12 mouse cellular contexts compared by ENCODE assay signal in the genomic region with DNA sequence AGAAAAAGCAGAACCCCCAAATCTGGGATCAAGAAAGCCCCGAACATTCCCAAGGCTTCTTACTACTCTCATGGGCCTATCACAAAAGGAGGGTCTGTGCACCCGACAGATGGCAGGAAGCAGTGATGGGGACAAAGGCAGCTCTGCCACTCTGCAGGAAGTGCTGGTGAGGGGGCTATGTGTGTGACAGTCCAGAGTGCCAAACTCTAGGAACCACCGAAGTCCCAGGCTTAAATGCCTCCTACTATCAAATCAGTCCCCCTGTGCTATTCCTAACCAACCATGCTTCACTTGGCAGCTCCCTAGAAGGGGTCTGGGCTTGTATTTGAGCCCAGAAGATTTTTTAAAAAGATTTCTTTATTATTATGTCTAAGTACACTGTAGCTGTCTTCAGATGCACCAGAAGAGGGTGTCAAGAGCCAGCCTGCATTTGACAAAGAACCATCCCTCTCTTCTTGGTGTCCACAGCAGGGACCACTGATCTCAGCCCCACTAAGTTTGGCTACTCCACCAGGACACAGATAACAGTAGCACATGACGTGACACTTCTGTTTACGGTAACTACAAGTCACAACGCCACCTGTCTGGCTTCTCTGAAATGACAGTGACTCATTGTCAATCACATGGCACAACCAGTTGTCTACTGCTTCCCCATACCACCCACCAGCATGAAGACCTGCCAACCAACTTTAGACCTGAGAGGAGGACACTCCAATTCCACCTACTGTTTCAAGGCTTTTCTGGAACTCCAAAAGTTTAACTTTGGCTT. TPM values are rescaled to one million over a fixed set of nuclear protein-coding genes. Genes with fewer than 3 reads are reported as not detected.
DNase-seq lines count a peak whose midpoint lies in the region; ATAC-seq and TF ChIP-seq lines count a peak whose summit lies in the region.
"Had no signal": no experiment of that assay in that cellular context is flagged by ENCODE, and none has a peak within 500 bp of the region (broad histone marks: within the 10 kb centered on the region; RNA-seq: fewer than 3 reads in every experiment).

No protein-coding gene starts in this region.

- no peaks in the 10 kb centered on the region for H3K4me1 ChIP-seq in liver, postnatal 0 days (ENCODE audit: insufficient read depth)
- H3K4me1 ChIP-seq in ES-Bruce4 (ENCODE audit: control insufficient read depth, insufficient read depth, low read length): no peaks in the 10 kb centered on the region
- no peaks in the 10 kb centered on the region for H3K4me1 ChIP-seq in cortical plate, adult 2 months (ENCODE audit: control insufficient read depth, insufficient read depth, low read length)
- H3K4me1 ChIP-seq: kidney, embryonic 15.5 days; midbrain, embryonic 15.5 days had no signal

- no peak overlapping the region for H3K27ac ChIP-seq in liver, postnatal 0 days (ENCODE audit: low read depth)
- H3K27ac ChIP-seq in ES-Bruce4 (ENCODE audit: insufficient read depth, low read length): no peak overlapping the region
- H3K27ac ChIP-seq in cortical plate, adult 2 months (ENCODE audit: insufficient read depth, low read length): no peak overlapping the region
- H3K27ac ChIP-seq: kidney, embryonic 15.5 days; liver, embryonic 14.5 days; midbrain, embryonic 15.5 days had no signal

- 79% methylated on average over 6 of the region's 6 CpGs for WGBS in liver, postnatal 0 days (ENCODE audit: insufficient replicate concordance)

- H3K36me3 ChIP-seq in liver, postnatal 0 days (replicated peaks; ENCODE audit: insufficient read depth, low read length): peaks cover 31% of the 10 kb centered on the region
- peaks cover 19% of the 10 kb centered on the region for H3K36me3 ChIP-seq in ES-Bruce4 (ENCODE audit: control insufficient read depth, insufficient read depth, low read length, poor library complexity, severe bottlenecking)
- peaks cover 7% of the 10 kb centered on the region for H3K36me3 ChIP-seq in splenic B cell, adult 2 months (ENCODE audit: control insufficient read depth, insufficient read depth, low read length, poor library complexity, severe bottlenecking)

- H3K4me3 ChIP-seq in liver, postnatal 0 days (ENCODE audit: low read depth, low read length): no peak overlapping the region
- H3K4me3 ChIP-seq in ES-Bruce4 (ENCODE audit: low read depth, low read length): no peak overlapping the region
- H3K4me3 ChIP-seq in cortical plate, adult 2 months (ENCODE audit: insufficient read depth, low read length): no peak overlapping the region
- H3K4me3 ChIP-seq: heart, embryonic 12.5 days; kidney, embryonic 15.5 days; midbrain, embryonic 15.5 days had no signal

- no peak overlapping the region for H3K4me2 ChIP-seq in liver, postnatal 0 days (ENCODE audit: low read depth, low read length)
- H3K4me2 ChIP-seq: heart, embryonic 12.5 days; kidney, embryonic 15.5 days; midbrain, embryonic 15.5 days had no signal

- TF ChIP-seq POLR2A in ES-Bruce4 (IDR thresholded peaks at IDR 0.05; ENCODE audit: insufficient read depth, low read length): no peak
- no peak for TF ChIP-seq POLR2A in cortical plate, adult 2 months (IDR thresholded peaks at IDR 0.05; ENCODE audit: extremely low read depth, insufficient read depth, low read length)

- H3K9ac ChIP-seq in liver, postnatal 0 days (replicated peaks): no peak overlapping the region
- H3K9ac ChIP-seq in ES-Bruce4 (ENCODE audit: low read depth, poor library complexity, severe bottlenecking): no peak overlapping the region
- H3K9ac ChIP-seq: heart, embryonic 12.5 days; kidney, embryonic 15.5 days; liver, embryonic 14.5 days; midbrain, embryonic 15.5 days had no signal

- H3K27me3 ChIP-seq in liver, postnatal 0 days (ENCODE audit: insufficient read depth, low read length): no peaks in the 10 kb centered on the region
- H3K27me3 ChIP-seq in ES-Bruce4 (ENCODE audit: control insufficient read depth, insufficient read depth, low read length, poor library complexity, severe bottlenecking): no peaks in the 10 kb centered on the region
- no peaks in the 10 kb centered on the region for H3K27me3 ChIP-seq in splenic B cell, adult 2 months (ENCODE audit: control insufficient read depth, insufficient read depth, low read length, poor library complexity, severe bottlenecking)
- H3K27me3 ChIP-seq: heart, embryonic 12.5 days; kidney, embryonic 15.5 days; midbrain, embryonic 15.5 days had no signal

- peak; percentile 25; the same call in 1 of the 2 replicates for ATAC-seq in liver, postnatal 0 days
- ATAC-seq: forebrain, embryonic 14.5 days; midbrain, embryonic 15.5 days had no signal

- no peak for TF ChIP-seq EP300 in liver, postnatal 0 days (IDR thresholded peaks at IDR 0.05; ENCODE audit: low read depth)
- no peak for TF ChIP-seq EP300 in ES-Bruce4 (IDR thresholded peaks at IDR 0.05; ENCODE audit: insufficient read depth, low read depth, low read length)

- no peak for DNase-seq in liver, postnatal 0 days
- no peak for DNase-seq in liver
- DNase-seq in splenic B cell, adult 2 months (ENCODE audit: low read depth, low spot score): peak; percentile 53
- no peak for DNase-seq in spleen, postnatal 10 days (ENCODE audit: low spot score in 2 of 2)
- DNase-seq in lung, postnatal 25 days (ENCODE audit: low spot score): no peak

- H3K9me3 ChIP-seq in liver, postnatal 0 days (ENCODE audit: low read length): no peaks in the 10 kb centered on the region
- no peaks in the 10 kb centered on the region for H3K9me3 ChIP-seq in ES-Bruce4 (replicated peaks; ENCODE audit: control insufficient read depth, insufficient read depth, low read length, poor library complexity, severe bottlenecking)
- H3K9me3 ChIP-seq: heart, embryonic 12.5 days; kidney, embryonic 15.5 days; midbrain, embryonic 15.5 days had no signal

- no peak for TF ChIP-seq CTCF in liver, postnatal 0 days (IDR thresholded peaks at IDR 0.05; ENCODE audit: low read depth)
- peak; percentile 2 for TF ChIP-seq CTCF in ES-Bruce4 (IDR thresholded peaks at IDR 0.05; ENCODE audit: low read depth, low read length)
- 0 out of 2 replicates have a peak, but pooled peaks have one; percentile 7 for TF ChIP-seq CTCF in cortical plate, adult 2 months (IDR thresholded peaks at IDR 0.05; ENCODE audit: extremely low read depth, insufficient read depth, low read length)

RNA-seq across cellular contexts. Expression of gene Eif3j1, which starts 41.0 kb away (rescaled TPM):
- 9.8 and 10.3 TPM in 2 replicates for polyA plus RNA-seq in liver, postnatal 0 days (2015; fragmentation: Nextera tagmentation; extraction: Ambion mirVana)
- polyA plus RNA-seq in ES-Bruce4 (2011; ENCODE audit: insufficient read depth, insufficient read length, low read depth, missing spikeins): 21.8 and 24.4 TPM in 2 replicates
- polyA plus RNA-seq in cortical plate, adult 2 months (2012; rRNA removed): 18.1 and 18.2 TPM in 2 replicates

RNA-seq across cellular contexts. Expression of gene Spg11, which starts 48.9 kb away (rescaled TPM):
- polyA plus RNA-seq in liver, postnatal 0 days (2015; fragmentation: Nextera tagmentation; extraction: Ambion mirVana): 1.6 and 2.2 TPM in 2 replicates
- 31.5 and 33.3 TPM in 2 replicates for polyA plus RNA-seq in ES-Bruce4 (2011; ENCODE audit: insufficient read depth, insufficient read length, low read depth, missing spikeins)
- polyA plus RNA-seq in cortical plate, adult 2 months (2012; rRNA removed): 9.7 and 9.8 TPM in 2 replicates
